Mouse (Mus musculus) forebrain, embryonic 11.5 days (tissue): Measurements from ENCODE around the gene Dld. TPM values are rescaled to one million over a fixed set of nuclear protein-coding genes. Genes with fewer than 3 reads are reported as not detected.
A peak's percentile ranks its signal among the peaks of the same experiment; 100 is the strongest.

ENCODE experiments used
- ATAC-seq: fragments of 200-750 bp; cut with Nextera tagmentation; replicated peaks from 2 replicates; pipeline ENCODE4 v1.8.0; 2017; ENCODE audit warnings: moderate TSS enrichment; ENCODE audit not compliant: low FRiP score
- DNase-seq: peaks from one replicate; pipeline ENCODE4 v3.0.0-alpha.2; 2017; ENCODE audit warnings: low spot score
- H3K27ac ChIP-seq: fragments of 300-500 bp; sonication (generic); 2 replicates; pipeline ENCODE4 v1.5.1; 2014; ENCODE audit warnings: low read depth, low read length
- H3K27me3 ChIP-seq: fragments of 300-500 bp; sonication (generic); 2 replicates; pipeline ENCODE4 v1.6.1; 2014; ENCODE audit warnings: mild to moderate bottlenecking, low read length, mixed read lengths; ENCODE audit not compliant: control insufficient read depth, insufficient read depth
- H3K36me3 ChIP-seq: fragments of 300-500 bp; sonication (generic); 2 replicates; pipeline ENCODE4 v1.6.1; 2014; ENCODE audit warnings: mild to moderate bottlenecking, low read length, moderate library complexity, mixed read lengths; ENCODE audit not compliant: control insufficient read depth, insufficient read depth
- H3K4me1 ChIP-seq: fragments of 300-500 bp; sonication (generic); replicated peaks from 2 replicates; pipeline ENCODE4 v1.6.1; 2014; ENCODE audit warnings: low read length, mixed read lengths; ENCODE audit not compliant: control insufficient read depth, insufficient read depth
- H3K4me2 ChIP-seq: fragments of 300-500 bp; sonication (generic); 2 replicates; pipeline ENCODE4 v1.6.1; 2014; ENCODE audit warnings: low read depth, mild to moderate bottlenecking, low read length, moderate library complexity, mixed read lengths; ENCODE audit not compliant: severe bottlenecking
- H3K4me3 ChIP-seq: fragments of 300-500 bp; sonication (generic); 2 replicates; pipeline ENCODE4 v1.5.1; 2014; ENCODE audit warnings: low read depth, low read length
- H3K9ac ChIP-seq: fragments of 300-500 bp; sonication (generic); 2 replicates; pipeline ENCODE4 v1.6.1; 2014; ENCODE audit warnings: low read length
- H3K9me3 ChIP-seq: fragments of 300-500 bp; sonication (generic); 2 replicates; pipeline ENCODE4 v1.6.1; 2016; ENCODE audit warnings: low read length, mixed read lengths; ENCODE audit not compliant: control insufficient read depth
- WGBS: fragments of 180-500 bp; shearing (Covaris S2); extraction: QIAGEN DNeasy Blood & Tissue Kit; methylation state at CpG from one replicate; pipeline ENCODE4 v1.1.7; 2014; 5-methylcytosine and 5-hydroxymethylcytosine counted together
- polyA plus RNA-seq: library from polyadenylated mRNA; unstranded; fragments of >200 nt; fragmentation: Nextera tagmentation; extraction: Ambion mirVana; gene quantifications from 2 replicates; pipeline ENCODE4 v1.2.1, GENCODE M21; 2014

Gene Dld
- polyA plus RNA-seq, 1 experiment from 2014 or later: 142 TPM

GRCm38 (mm10) chr12:31350191-31350943, 886 bp downstream of the Dld start:
- H3K4me3 ChIP-seq: peak overlapping the region; percentile 85
- DNase-seq (no peak), ATAC-seq (no peak)
- no peak overlapping the region for H3K27ac ChIP-seq
- H3K9ac ChIP-seq: peak overlapping the region; percentile 85
- no peaks in the 10 kb centered on the region for H3K36me3 ChIP-seq
- no peaks in the 10 kb centered on the region for H3K27me3 ChIP-seq
- peak overlapping the region; percentile 71 for H3K4me2 ChIP-seq
- no peaks in the 10 kb centered on the region; the same call in 1 of the 2 replicates for H3K4me1 ChIP-seq
- WGBS: 32% methylated on average over 15 of the region's 15 CpGs
- no peaks in the 10 kb centered on the region for H3K9me3 ChIP-seq

DNA sequence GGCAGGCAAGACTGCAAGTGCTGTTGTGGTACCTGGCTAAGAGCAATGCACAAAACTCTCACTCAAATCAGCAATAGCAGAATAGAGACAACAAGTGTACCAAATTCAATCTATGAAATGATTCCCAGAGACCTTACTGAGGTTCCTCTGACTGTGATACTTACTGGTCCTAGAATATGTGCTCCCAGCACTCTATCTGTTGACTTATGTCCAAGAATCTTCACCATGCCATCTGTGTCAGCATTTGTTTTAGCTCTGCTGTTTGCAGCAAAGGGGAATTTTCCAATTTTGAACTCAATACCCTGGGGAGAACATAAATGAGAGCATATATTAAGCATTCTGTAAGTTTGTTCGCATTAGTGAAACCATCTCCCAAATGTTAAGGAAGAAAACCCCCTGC, 18.0 kb downstream of the Dld start:
- H3K9ac ChIP-seq: no peak overlapping the region
- no peaks in the 10 kb centered on the region for H3K4me1 ChIP-seq
- H3K27ac ChIP-seq: no peak overlapping the region
- no peaks in the 10 kb centered on the region for H3K9me3 ChIP-seq
- H3K4me3 ChIP-seq: no peak overlapping the region
- no peak for ATAC-seq
- peaks cover 5% of the 10 kb centered on the region for H3K36me3 ChIP-seq
- WGBS: 98% methylated on average over 1 of the region's 1 CpGs
- no peak for DNase-seq
- H3K4me2 ChIP-seq: no peak overlapping the region
- H3K27me3 ChIP-seq: no peaks in the 10 kb centered on the region

DNA sequence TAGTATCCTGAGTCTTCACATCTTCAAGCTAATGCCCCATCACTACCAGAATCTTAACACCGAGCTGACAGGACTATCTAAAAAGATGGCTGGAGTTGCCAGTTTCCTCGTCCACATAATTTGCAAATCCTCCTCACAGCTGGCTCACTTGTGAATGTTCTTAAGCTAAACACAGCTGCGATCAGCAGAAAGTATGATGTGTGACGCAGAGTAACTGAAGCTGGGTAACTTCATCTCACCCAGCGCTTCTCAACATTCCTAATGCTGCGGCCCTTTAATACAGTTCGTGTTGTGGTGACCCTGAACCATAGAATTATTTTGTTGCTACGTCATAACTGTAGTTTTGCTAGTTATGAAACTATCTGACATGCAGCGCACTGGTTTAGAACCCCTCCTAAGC, 24.1 kb downstream of the Dld start:
- no peaks in the 10 kb centered on the region for H3K4me1 ChIP-seq
- no peak overlapping the region for H3K27ac ChIP-seq
- no peaks in the 10 kb centered on the region for H3K9me3 ChIP-seq
- H3K4me2 ChIP-seq: no peak overlapping the region
- no peak overlapping the region for H3K9ac ChIP-seq
- no peak overlapping the region for H3K4me3 ChIP-seq
- no peak for DNase-seq
- no peaks in the 10 kb centered on the region for H3K27me3 ChIP-seq
- WGBS: 92% methylated on average over 9 of the region's 9 CpGs
- no peak for ATAC-seq
- no peaks in the 10 kb centered on the region for H3K36me3 ChIP-seq

DNA sequence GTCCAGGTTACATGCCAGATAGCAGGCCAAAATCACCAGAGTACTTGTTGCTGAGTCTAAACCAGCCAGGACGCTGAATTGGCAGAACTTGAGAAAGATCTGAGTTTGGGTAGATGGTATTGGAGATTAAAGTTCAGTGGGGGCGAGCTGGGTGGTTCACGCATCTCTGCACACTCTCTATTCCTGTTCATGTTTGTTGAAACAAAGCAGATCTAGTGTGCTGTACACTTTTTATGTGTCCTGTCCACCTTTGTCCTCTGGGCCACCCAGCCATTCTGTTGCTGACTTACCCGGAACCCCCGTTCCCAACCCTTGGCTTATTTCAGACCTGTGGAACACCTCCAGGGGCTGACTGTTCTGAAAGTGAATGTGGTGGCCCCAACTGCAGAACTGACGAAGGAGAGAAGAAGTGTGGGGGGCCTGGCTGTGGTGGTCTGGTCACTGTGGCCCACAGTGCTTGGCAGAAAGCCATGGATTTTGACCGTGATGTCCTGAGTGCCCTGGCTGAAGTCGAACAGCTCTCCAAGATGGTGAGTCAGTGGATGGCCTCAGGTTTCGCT, 28.0 kb downstream of the Dld start:
- H3K27ac ChIP-seq: no peak overlapping the region
- ATAC-seq (no peak), DNase-seq (no peak)
- H3K4me2 ChIP-seq: no peak overlapping the region
- H3K27me3 ChIP-seq: no peaks in the 10 kb centered on the region
- WGBS: 93% methylated on average over 9 of the region's 9 CpGs
- H3K36me3 ChIP-seq: no peaks in the 10 kb centered on the region
- no peak overlapping the region for H3K9ac ChIP-seq
- no peak overlapping the region for H3K4me3 ChIP-seq
- no peaks in the 10 kb centered on the region for H3K9me3 ChIP-seq
- no peaks in the 10 kb centered on the region for H3K4me1 ChIP-seq

GRCm38 (mm10) chr12:31321532-31321931, 29.7 kb downstream of the Dld start:
- Histone ChIP-seq H3K36me3 (no peaks in the 10 kb centered on the region), H3K27ac (no peak overlapping the region), H3K9me3 (no peaks in the 10 kb centered on the region), H3K4me1 (no peaks in the 10 kb centered on the region), H3K27me3 (no peaks in the 10 kb centered on the region), H3K9ac (no peak overlapping the region), H3K4me3 (no peak overlapping the region), H3K4me2 (no peak overlapping the region)
- ATAC-seq: no peak
- DNase-seq: no peak
- WGBS: 93% methylated on average over 1 of the region's 1 CpGs

- no peak overlapping the region for H3K4me2 ChIP-seq
- DNase-seq (no peak), ATAC-seq (no peak)
- no peak overlapping the region for H3K27ac ChIP-seq
- no peak overlapping the region for H3K4me3 ChIP-seq
- no peaks in the 10 kb centered on the region for H3K4me1 ChIP-seq
- H3K9ac ChIP-seq: no peak overlapping the region
- WGBS: 85% methylated on average over 13 of the region's 13 CpGs
- no peaks in the 10 kb centered on the region for H3K36me3 ChIP-seq
- H3K9me3 ChIP-seq: no peaks in the 10 kb centered on the region
- no peaks in the 10 kb centered on the region for H3K27me3 ChIP-seq
These were observed 30.4 kb downstream of the Dld start for GRCm38 (mm10) chr12:31320817-31321216.

DNA sequence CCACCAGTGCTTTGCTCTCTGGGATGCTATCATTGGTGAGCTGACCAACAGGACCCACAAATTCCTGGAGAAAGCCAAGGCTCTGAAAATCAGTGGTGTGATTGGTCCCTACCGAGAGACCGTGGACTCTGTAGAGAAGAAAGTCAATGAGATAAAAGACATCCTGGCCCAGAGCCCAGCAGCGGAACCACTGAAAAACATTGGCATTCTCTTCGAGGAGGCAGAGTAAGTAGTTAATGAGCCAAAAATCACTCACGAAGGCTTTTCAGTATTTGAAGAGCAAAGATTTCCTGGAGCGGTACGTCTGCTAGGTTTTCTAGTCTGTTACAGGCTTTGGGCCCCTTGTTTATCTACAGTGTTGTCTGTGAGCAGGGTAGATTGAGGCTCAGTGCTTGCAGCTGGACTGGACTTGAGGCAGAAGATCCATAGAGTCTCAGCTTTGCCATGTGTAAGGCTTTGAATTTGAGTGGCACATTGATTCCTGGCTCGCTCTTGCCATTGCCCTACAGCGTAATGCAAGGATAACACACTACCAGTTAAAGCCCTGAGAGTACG, 32.8 kb downstream of the Dld start:
- Histone ChIP-seq H3K4me3 (no peak overlapping the region), H3K4me2 (no peak overlapping the region), H3K27ac (no peak overlapping the region), H3K9ac (no peak overlapping the region), H3K27me3 (no peaks in the 10 kb centered on the region), H3K9me3 (no peaks in the 10 kb centered on the region), H3K36me3 (no peaks in the 10 kb centered on the region), H3K4me1 (no peaks in the 10 kb centered on the region)
- DNase-seq (no peak), ATAC-seq (no peak)
- WGBS: 93% methylated on average over 10 of the region's 10 CpGs

DNA sequence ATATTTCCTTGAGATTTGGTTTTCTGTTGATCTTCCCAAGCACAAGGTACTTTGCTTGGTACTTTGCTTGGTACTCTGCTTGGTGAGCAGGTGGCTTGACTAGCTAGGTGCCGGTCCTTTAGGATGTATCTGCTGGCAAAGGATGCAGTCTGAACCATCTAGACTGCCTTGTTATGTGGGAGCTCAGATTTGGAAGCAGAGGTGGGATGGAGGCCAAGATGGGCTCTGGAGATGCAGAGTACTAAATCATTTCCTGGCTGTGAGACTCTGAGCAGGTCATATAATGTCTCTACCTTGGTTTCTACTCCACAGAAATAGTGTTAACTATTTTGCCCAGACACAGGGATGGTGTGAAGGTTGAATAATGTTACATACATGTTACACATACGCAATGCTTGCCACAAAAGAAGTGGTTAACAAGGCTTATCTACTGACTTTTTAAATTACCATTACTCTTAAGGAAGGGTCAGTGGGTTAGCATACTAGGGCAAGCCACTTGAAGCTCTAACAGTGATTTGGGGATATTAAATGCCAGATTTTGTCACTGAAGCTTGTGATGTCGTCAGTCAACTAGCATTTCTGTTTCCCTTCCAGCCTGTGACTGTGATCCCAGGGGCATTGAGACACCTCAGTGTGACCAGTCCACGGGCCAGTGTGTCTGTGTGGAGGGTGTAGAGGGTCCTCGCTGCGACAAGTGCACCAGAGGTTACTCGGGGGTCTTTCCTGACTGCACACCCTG, 33.4 kb downstream of the Dld start:
- Histone ChIP-seq H3K9ac (no peak overlapping the region), H3K4me1 (no peaks in the 10 kb centered on the region), H3K27ac (no peak overlapping the region), H3K36me3 (no peaks in the 10 kb centered on the region), H3K9me3 (no peaks in the 10 kb centered on the region), H3K4me3 (no peak overlapping the region), H3K4me2 (no peak overlapping the region), H3K27me3 (no peaks in the 10 kb centered on the region)
- ATAC-seq: no peak
- no peak for DNase-seq
- WGBS: 89% methylated on average over 7 of the region's 7 CpGs
